Mouse (Mus musculus) ES-E14 (cell line): ENCODE data around the gene Caps2.

Source experiments
- HCFC1 ChIP-seq: IDR thresholded peaks from 2 replicates; pipeline ENCODE4 v1.6.1; 2012; ENCODE audit warnings: low read length, inconsistent platforms, borderline replicate concordance; ENCODE audit not compliant: insufficient read depth
- ZNF384 ChIP-seq: IDR thresholded peaks from 2 replicates; pipeline ENCODE4 v1.6.1; 2012; ENCODE audit warnings: low read depth, low read length, inconsistent platforms

DNA sequence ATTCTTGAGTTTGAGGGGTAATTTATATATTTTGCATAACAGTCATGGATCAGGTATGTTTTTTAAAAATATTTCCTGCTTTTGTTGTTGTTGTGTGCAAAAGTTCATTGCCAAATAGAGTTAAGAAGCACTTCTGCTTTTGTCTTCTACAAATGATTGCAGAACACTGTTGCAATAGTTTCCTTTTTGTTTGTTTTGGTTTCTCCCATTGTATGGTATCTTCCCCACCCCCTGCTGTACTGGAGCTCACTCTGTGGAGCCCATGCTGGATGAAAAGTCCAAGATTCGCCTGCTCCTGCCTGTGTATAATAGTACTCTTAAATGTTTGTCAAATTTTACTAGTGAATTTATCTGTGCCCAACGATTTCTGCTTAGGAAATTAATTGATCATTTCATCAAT, 23.6 kb upstream of the Caps2 start:
- TF ChIP-seq HCFC1 (no peak), ZNF384 (no peak)
